Mouse (Mus musculus) lung, adult 2 months (tissue): ENCODE data around the gene Ctdnep1. TPM values are rescaled to one million over a fixed set of nuclear protein-coding genes. Genes with fewer than 3 reads are reported as not detected.

Experiments
- DNase-seq: peaks from one replicate; pipeline ENCODE4 v3.0.0; 2022
- H3K4me1 ChIP-seq: fragments of 200-500 bp; 2 replicates; pipeline ENCODE4 v1.6.1; 2011; ENCODE audit warnings: low read length; ENCODE audit not compliant: control insufficient read depth, insufficient read depth
- H3K4me3 ChIP-seq: fragments of 200-500 bp; replicated peaks from 2 replicates; pipeline ENCODE3; 2011; ENCODE audit warnings: low read depth, mild to moderate bottlenecking, control low read depth, low read length; ENCODE audit errors: extremely low read depth
- CTCF ChIP-seq: fragments of 200-500 bp; IDR thresholded peaks from 2 replicates; pipeline ENCODE4 v1.5.1; 2011; ENCODE audit warnings: mild to moderate bottlenecking, low read length, control low read depth; ENCODE audit not compliant: insufficient read depth
- POLR2A ChIP-seq: fragments of 200-500 bp; IDR thresholded peaks from 2 replicates; pipeline ENCODE4 v1.6.1; 2011; ENCODE audit warnings: low read depth, mild to moderate bottlenecking, control low read depth, low read length, borderline replicate concordance; ENCODE audit errors: extremely low read depth
- WGBS: fragments of 180-500 bp; shearing (Covaris S2); methylation state at CpG from one replicate; pipeline ENCODE4 v1.1.7; 2018; 5-methylcytosine and 5-hydroxymethylcytosine counted together
- polyA plus RNA-seq: library from polyadenylated mRNA; depleted of rRNA; stranded (reverse); fragments of >200 nt; gene quantifications from 2 replicates; pipeline ENCODE4 v1.2.3, GENCODE M21; 2012

Gene Ctdnep1
- polyA plus RNA-seq, 1 experiment = 102 TPM

- WGBS = 37% methylated on average over 8 of the region's 8 CpGs
- peaks cover 8% of the 10 kb centered on the region; the same call in 1 of the 2 replicates for H3K4me1 ChIP-seq
These were observed 1.3 kb downstream of the Ctdnep1 start, which contains the start of gene Elp5 for GRCm38 (mm10) chr11:69982225-69982624. TSS of gene Elp5 (minus strand) at chr11:69982517.

GRCm38 (mm10) chr11:69982877-69983276 is 1.9 kb downstream of the Ctdnep1 start:
- no peak for DNase-seq
- H3K4me3 ChIP-seq = no peak overlapping the region
- 21% methylated on average over 5 of the region's 5 CpGs for WGBS
- peaks cover 8% of the 10 kb centered on the region; the same call in 1 of the 2 replicates for H3K4me1 ChIP-seq
- TF ChIP-seq CTCF = no peak

More at GRCm38 (mm10) chr11:69982225-69982624, 1.3 kb downstream of the Ctdnep1 start, which contains the start of gene Elp5:
- no peak for TF ChIP-seq CTCF
- TF ChIP-seq POLR2A = no peak
- DNase-seq = no peak
- H3K4me3 ChIP-seq = peak within 1 kb of the TSS; percentile 94

- peaks cover 8% of the 10 kb centered on the region; the same call in 1 of the 2 replicates for H3K4me1 ChIP-seq
- no peak for TF ChIP-seq POLR2A
- no peak for TF ChIP-seq CTCF
- DNase-seq = no peak
- WGBS = 67% methylated on average over 4 of the region's 4 CpGs
- no peak overlapping the region for H3K4me3 ChIP-seq
These were observed 2.4 kb downstream of the Ctdnep1 start for GRCm38 (mm10) chr11:69983377-69983776.

- TF ChIP-seq CTCF = no peak
- no peak for TF ChIP-seq POLR2A
- 83% methylated on average over 8 of the region's 8 CpGs for WGBS
- Histone ChIP-seq H3K4me1 (peaks cover 8% of the 10 kb centered on the region; the same call in 1 of the 2 replicates), H3K4me3 (no peak overlapping the region)
- no peak for DNase-seq
These were observed 3.5 kb downstream of the Ctdnep1 start for GRCm38 (mm10) chr11:69984431-69984830.

GRCm38 (mm10) chr11:69989949-69990348 is 9.0 kb downstream of the Ctdnep1 start:
- TF ChIP-seq CTCF = no peak
- no peak for TF ChIP-seq POLR2A
- WGBS = 82% methylated on average over 8 of the region's 8 CpGs
- no peak for DNase-seq
- Histone ChIP-seq H3K4me3 (no peak overlapping the region), H3K4me1 (peaks cover 4% of the 10 kb centered on the region)

GRCm38 (mm10) chr11:69990850-69991691 is 10.1 kb downstream of the Ctdnep1 start, which contains the start of gene Gabarap:
TSS of gene Gabarap (plus strand) at chr11:69991143.
- WGBS = 1% methylated on average over 40 of the region's 40 CpGs
- Histone ChIP-seq H3K4me1 (peaks cover 4% of the 10 kb centered on the region), H3K4me3 (peak within 1 kb of the TSS; percentile 69)
- TF ChIP-seq CTCF (no peak), POLR2A (peak; percentile 92; the same call in 1 of the 2 replicates)
- DNase-seq = peak; percentile 94

- DNase-seq = no peak
- WGBS = under 1% methylated on average over 15 of the region's 15 CpGs
- TF ChIP-seq CTCF = no peak
- no peak for TF ChIP-seq POLR2A
- Histone ChIP-seq H3K4me3 (peak overlapping the region; percentile 69), H3K4me1 (peaks cover 4% of the 10 kb centered on the region)
These were observed 10.8 kb downstream of the Ctdnep1 start for GRCm38 (mm10) chr11:69991711-69992110.

- no peak for TF ChIP-seq POLR2A
- H3K4me1 ChIP-seq = peaks cover 4% of the 10 kb centered on the region
- no peak for DNase-seq
- peak overlapping the region; percentile 51 for H3K4me3 ChIP-seq
- 48% methylated on average over 10 of the region's 10 CpGs for WGBS
These were observed 11.4 kb downstream of the Ctdnep1 start for GRCm38 (mm10) chr11:69992396-69992795.

- TF ChIP-seq POLR2A = no peak
- no peak for TF ChIP-seq CTCF
- Histone ChIP-seq H3K4me1 (peaks cover 4% of the 10 kb centered on the region), H3K4me3 (no peak overlapping the region)
- DNase-seq = no peak
- 62% methylated on average over 3 of the region's 3 CpGs for WGBS
These were observed 12.0 kb downstream of the Ctdnep1 start for GRCm38 (mm10) chr11:69992932-69993331.
